Mouse (Mus musculus): Measurements from ENCODE around the gene Ifitm3. TPM values are rescaled to one million over a fixed set of nuclear protein-coding genes. Genes with fewer than 3 reads are reported as not detected.

Ifitm3 gene
- polyA plus RNA-seq, 2 experiments, result 30.8 to 73.5 TPM

GRCm38 (mm10) chr7:140990622-140991021, 19.9 kb downstream of the Ifitm3 start:
- DNase-seq (ENCODE audit: low read depth in 3 of 3, low spot score in 3 of 3), result no peak
- Histone ChIP-seq H3K9ac (replicated peaks) (no peak overlapping the region), H3K9me3 (ENCODE audit: control insufficient read depth, low read length) (no peaks in the 10 kb centered on the region), H3K4me3 (ENCODE audit: insufficient read depth in 1 of 2, low read depth in 2 of 2, low read length in 2 of 2) (no peak overlapping the region), H3K27ac (no peak overlapping the region), H3K4me2 (ENCODE audit: low read depth) (no peak overlapping the region), H3K36me3 (replicated peaks; ENCODE audit: control insufficient read depth, insufficient read depth, low read depth) (no peaks in the 10 kb centered on the region), H3K4me1 (replicated peaks; ENCODE audit: control insufficient read depth in 2 of 2, insufficient read depth in 2 of 2, low read length in 1 of 2) (peaks cover 0 to 9% of the 10 kb centered on the region in 2 experiments; a peak in 2 of 4 replicates), H3K27me3 (ENCODE audit: control insufficient read depth, insufficient read depth, low read length) (no peaks in the 10 kb centered on the region)
- ATAC-seq (ENCODE audit: insufficient read depth), result peak; percentile 41; the same call in 1 of the 2 replicates
- TF ChIP-seq EP300 (IDR thresholded peaks at IDR 0.05; ENCODE audit: low read depth) (no peak), CTCF (IDR thresholded peaks at IDR 0.05; ENCODE audit: low read depth) (no peak)
- 21% methylated on average over 5 of the region's 5 CpGs for WGBS (ENCODE audit: insufficient replicate concordance)

DNA sequence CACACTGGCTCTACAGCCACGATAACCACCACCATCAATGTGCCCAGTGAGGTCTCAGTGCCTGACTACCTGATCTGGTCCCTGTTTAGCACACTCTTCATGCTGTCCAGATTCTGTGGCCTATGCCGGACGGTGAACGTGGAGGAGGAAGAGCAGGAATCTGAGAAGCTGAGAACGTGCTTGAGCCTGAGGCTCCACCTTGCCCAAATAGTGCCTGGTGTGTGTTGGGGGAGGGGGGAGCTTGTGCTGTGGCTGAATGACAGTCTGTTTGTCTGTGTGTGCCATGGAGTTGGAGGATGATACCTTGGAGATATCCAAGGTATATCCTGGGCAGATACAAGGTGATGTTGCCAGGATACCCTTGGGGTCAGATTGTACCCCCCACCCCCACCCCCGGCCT, 20.4 kb downstream of the Ifitm3 start:
- Histone ChIP-seq H3K9me3 (ENCODE audit: control insufficient read depth, low read length) (no peaks in the 10 kb centered on the region), H3K27me3 (ENCODE audit: control insufficient read depth, insufficient read depth, low read length) (no peaks in the 10 kb centered on the region), H3K4me2 (ENCODE audit: low read depth) (no peak overlapping the region), H3K4me1 (replicated peaks; ENCODE audit: control insufficient read depth in 2 of 2, insufficient read depth in 2 of 2, low read length in 1 of 2) (peaks cover 0 to 9% of the 10 kb centered on the region in 2 experiments; a peak in 2 of 4 replicates), H3K9ac (replicated peaks) (no peak overlapping the region), H3K4me3 (ENCODE audit: insufficient read depth in 1 of 2, low read depth in 2 of 2, low read length in 2 of 2) (no peak overlapping the region), H3K36me3 (replicated peaks; ENCODE audit: control insufficient read depth, insufficient read depth, low read depth) (no peaks in the 10 kb centered on the region), H3K27ac (no peak overlapping the region)
- no peak for ATAC-seq (ENCODE audit: insufficient read depth)
- no peak for TF ChIP-seq CTCF (IDR thresholded peaks at IDR 0.05; ENCODE audit: low read depth)
- no peak for TF ChIP-seq EP300 (IDR thresholded peaks at IDR 0.05; ENCODE audit: low read depth)
- 20% methylated on average over 6 of the region's 6 CpGs for WGBS (ENCODE audit: insufficient replicate concordance)
- no peak for DNase-seq (ENCODE audit: low read depth in 3 of 3, low spot score in 3 of 3)

DNA sequence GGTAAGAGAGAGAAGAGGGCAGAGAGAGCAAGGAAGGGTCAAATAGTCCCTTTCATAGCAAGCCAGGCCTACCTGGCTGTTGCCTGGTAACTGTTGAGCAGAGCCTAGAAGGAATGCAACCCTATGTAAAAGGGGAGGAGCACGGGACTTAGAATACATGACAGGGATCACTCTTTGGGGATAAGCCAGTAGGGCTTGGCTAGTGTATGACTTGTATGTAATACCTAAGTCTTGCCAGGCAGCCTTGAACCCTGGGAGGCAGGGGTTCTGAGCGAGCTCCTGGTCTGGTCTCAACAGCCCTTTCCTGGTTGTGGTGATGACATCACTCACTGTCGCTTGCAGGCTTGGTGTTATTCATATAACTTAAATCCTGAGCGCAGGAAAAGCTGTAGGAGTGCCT, 21.5 kb downstream of the Ifitm3 start:
- 49% methylated on average over 4 of the region's 4 CpGs for WGBS (ENCODE audit: insufficient replicate concordance)
- Histone ChIP-seq H3K27me3 (ENCODE audit: control insufficient read depth, insufficient read depth, low read length) (no peaks in the 10 kb centered on the region), H3K9ac (replicated peaks) (no peak overlapping the region), H3K4me3 (ENCODE audit: insufficient read depth in 1 of 2, low read depth in 2 of 2, low read length in 2 of 2) (no peak overlapping the region), H3K4me1 (replicated peaks; ENCODE audit: control insufficient read depth in 2 of 2, insufficient read depth in 2 of 2, low read length in 1 of 2) (peaks cover 0 to 9% of the 10 kb centered on the region in 2 experiments; a peak in 2 of 4 replicates), H3K4me2 (ENCODE audit: low read depth) (no peak overlapping the region), H3K27ac (no peak overlapping the region), H3K9me3 (ENCODE audit: control insufficient read depth, low read length) (no peaks in the 10 kb centered on the region), H3K36me3 (replicated peaks; ENCODE audit: control insufficient read depth, insufficient read depth, low read depth) (no peaks in the 10 kb centered on the region)
- TF ChIP-seq EP300 (IDR thresholded peaks at IDR 0.05; ENCODE audit: low read depth), result no peak
- TF ChIP-seq CTCF (IDR thresholded peaks at IDR 0.05; ENCODE audit: low read depth), result no peak
- ATAC-seq (ENCODE audit: insufficient read depth), result no peak
- DNase-seq (ENCODE audit: low read depth in 3 of 3, low spot score in 3 of 3), result no peak

DNA sequence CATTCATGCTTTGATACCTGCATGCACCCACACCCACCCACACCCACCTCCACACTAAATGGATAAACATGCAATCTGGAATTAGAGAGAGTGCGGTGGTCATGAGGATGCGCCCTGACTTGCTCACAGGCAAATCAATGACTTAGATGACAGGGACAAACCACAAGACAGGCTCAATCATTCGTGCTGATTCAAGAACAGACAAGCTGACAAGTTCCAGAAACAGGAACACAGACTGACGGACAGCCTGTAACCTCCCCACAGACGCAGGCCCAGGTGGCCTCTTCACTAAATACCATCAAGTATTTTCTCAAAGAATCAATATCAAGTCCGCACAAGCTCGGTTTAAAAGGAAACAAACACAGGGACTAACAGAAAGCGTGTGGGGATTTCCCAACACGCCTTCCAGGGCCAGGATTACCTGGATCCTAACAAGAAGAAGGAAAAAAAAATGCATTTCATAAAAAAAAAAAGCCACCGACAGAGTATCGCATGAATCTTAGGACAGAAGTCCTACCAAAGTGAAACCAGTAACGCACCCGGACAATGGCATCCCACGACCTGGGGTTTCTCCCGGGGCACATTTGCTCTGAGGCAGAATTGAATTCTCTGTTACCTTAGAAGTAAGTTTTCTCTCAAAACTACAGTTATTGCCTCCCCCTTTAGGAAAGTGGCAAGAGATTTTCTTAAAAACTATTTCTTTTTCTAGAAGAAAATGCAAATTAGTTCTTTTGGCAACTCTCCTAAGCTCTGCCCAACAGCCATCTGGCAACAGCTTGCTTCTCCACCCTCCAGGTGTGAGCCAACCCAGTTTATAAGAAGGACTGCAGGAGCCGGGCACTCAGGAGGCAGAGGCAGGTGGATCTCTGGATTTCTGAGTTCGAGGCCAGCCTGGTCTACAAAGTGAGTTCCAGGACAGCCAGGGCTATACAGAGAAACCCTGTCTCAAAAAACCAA, 23.1 kb downstream of the Ifitm3 start:
- Histone ChIP-seq H3K4me3 (ENCODE audit: insufficient read depth in 1 of 2, low read depth in 2 of 2, low read length in 2 of 2) (no peak overlapping the region), H3K36me3 (replicated peaks; ENCODE audit: control insufficient read depth, insufficient read depth, low read depth) (no peaks in the 10 kb centered on the region), H3K9me3 (ENCODE audit: control insufficient read depth, low read length) (no peaks in the 10 kb centered on the region), H3K27ac (no peak overlapping the region), H3K4me1 (replicated peaks; ENCODE audit: control insufficient read depth in 2 of 2, insufficient read depth in 2 of 2, low read length in 1 of 2) (peaks cover 0 to 9% of the 10 kb centered on the region in 2 experiments; a peak in 2 of 4 replicates), H3K9ac (replicated peaks) (no peak overlapping the region), H3K27me3 (ENCODE audit: control insufficient read depth, insufficient read depth, low read length) (no peaks in the 10 kb centered on the region), H3K4me2 (ENCODE audit: low read depth) (no peak overlapping the region)
- 51% methylated on average over 17 of the region's 17 CpGs for WGBS (ENCODE audit: insufficient replicate concordance)
- no peak for DNase-seq (ENCODE audit: low read depth in 3 of 3, low spot score in 3 of 3)
- no peak for TF ChIP-seq CTCF (IDR thresholded peaks at IDR 0.05; ENCODE audit: low read depth)
- no peak for TF ChIP-seq EP300 (IDR thresholded peaks at IDR 0.05; ENCODE audit: low read depth)
- no peak for ATAC-seq (ENCODE audit: insufficient read depth)

DNA sequence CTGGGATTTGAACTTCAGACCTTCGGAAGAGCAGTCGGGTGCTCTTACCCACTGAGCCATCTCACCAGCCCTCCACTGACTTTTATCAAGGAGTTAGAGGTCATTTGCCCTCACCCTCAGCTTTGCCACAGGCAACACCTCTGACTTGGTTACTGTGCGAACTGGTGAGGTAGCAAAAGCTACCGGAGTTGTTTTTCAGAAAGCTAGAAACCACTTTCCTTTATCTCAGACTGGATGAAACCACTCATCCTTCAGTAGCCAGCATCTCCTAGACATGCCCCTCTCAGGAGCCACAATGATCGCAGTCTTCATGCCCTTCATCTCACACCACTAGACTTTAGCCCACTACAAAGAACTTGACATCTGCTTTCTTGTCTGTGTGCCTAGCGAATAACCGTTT, 27.6 kb downstream of the Ifitm3 start:
- ATAC-seq (ENCODE audit: insufficient read depth), result no peak
- no peaks in the 10 kb centered on the region for H3K9me3 ChIP-seq (ENCODE audit: control insufficient read depth, low read length)
- no peak overlapping the region for H3K4me3 ChIP-seq (ENCODE audit: insufficient read depth in 1 of 2, low read depth in 2 of 2, low read length in 2 of 2)
- no peaks in the 10 kb centered on the region for H3K36me3 ChIP-seq (replicated peaks; ENCODE audit: control insufficient read depth, insufficient read depth, low read depth)
- H3K4me2 ChIP-seq (ENCODE audit: low read depth), result no peak overlapping the region
- H3K27me3 ChIP-seq (ENCODE audit: control insufficient read depth, insufficient read depth, low read length), result no peaks in the 10 kb centered on the region
- 48% methylated on average over 7 of the region's 7 CpGs for WGBS (ENCODE audit: insufficient replicate concordance)
- peaks cover 0 to 7% of the 10 kb centered on the region in 2 experiments; a peak in 2 of 4 replicates for H3K4me1 ChIP-seq (replicated peaks; ENCODE audit: control insufficient read depth in 2 of 2, insufficient read depth in 2 of 2, low read length in 1 of 2)
- no peak overlapping the region for H3K27ac ChIP-seq
- H3K9ac ChIP-seq (replicated peaks), result no peak overlapping the region
- TF ChIP-seq CTCF (IDR thresholded peaks at IDR 0.05; ENCODE audit: low read depth), result no peak
- no peak for TF ChIP-seq EP300 (IDR thresholded peaks at IDR 0.05; ENCODE audit: low read depth)
- DNase-seq (ENCODE audit: low read depth in 3 of 3, low spot score in 3 of 3), result no peak

Data from liver, embryonic 14.5 days (tissue).